Mouse (Mus musculus): ENCODE measurements around the gene Fermt3.
A peak's percentile ranks its signal among the peaks of the same experiment; 100 is the strongest.

The Fermt3 gene

GRCm38 (mm10) chr19:6969665-6970381, 49.4 kb downstream of the Fermt3 start:
- peak; percentile 75 for DNase-seq

GRCm38 (mm10) chr19:6969291-6969664, 50.0 kb downstream of the Fermt3 start:
- DNase-seq = no peak

GRCm38 (mm10) chr19:6968491-6969271, 50.6 kb downstream of the Fermt3 start:
- DNase-seq = peak; percentile 70

GRCm38 (mm10) chr19:6956461-6956860, 62.8 kb downstream of the Fermt3 start:
- no peak for DNase-seq

- DNase-seq = no peak
Measured at GRCm38 (mm10) chr19:6955424-6955823, 63.8 kb downstream of the Fermt3 start.

- peak; percentile 79 for DNase-seq
Measured at GRCm38 (mm10) chr19:6954046-6954445, 65.2 kb downstream of the Fermt3 start.

- DNase-seq = peak; percentile 87
Measured at GRCm38 (mm10) chr19:6952712-6953037, 66.6 kb downstream of the Fermt3 start.

- peak; percentile 94 for DNase-seq
Measured at GRCm38 (mm10) chr19:6951994-6952711, 67.1 kb downstream of the Fermt3 start.

- DNase-seq = peak; percentile 98
Measured at GRCm38 (mm10) chr19:6951381-6951968, 67.8 kb downstream of the Fermt3 start.

GRCm38 (mm10) chr19:6950613-6951153, 68.6 kb downstream of the Fermt3 start:
- peak; percentile 59 for DNase-seq

GRCm38 (mm10) chr19:6949951-6950350, 69.3 kb downstream of the Fermt3 start:
- DNase-seq = no peak

GRCm38 (mm10) chr19:6949532-6949931, 69.7 kb downstream of the Fermt3 start:
- DNase-seq = no peak
